Mouse (Mus musculus) ovary, postnatal 14 days (tissue): ENCODE measurements around the gene Tor4a.
A peak's percentile ranks its signal among the peaks of the same experiment; 100 is the strongest.

Experiments
- DNase-seq: peaks from one replicate; pipeline ENCODE4 v3.0.0; 2022; ENCODE audit warnings: low spot score

Tor4a gene

DNA sequence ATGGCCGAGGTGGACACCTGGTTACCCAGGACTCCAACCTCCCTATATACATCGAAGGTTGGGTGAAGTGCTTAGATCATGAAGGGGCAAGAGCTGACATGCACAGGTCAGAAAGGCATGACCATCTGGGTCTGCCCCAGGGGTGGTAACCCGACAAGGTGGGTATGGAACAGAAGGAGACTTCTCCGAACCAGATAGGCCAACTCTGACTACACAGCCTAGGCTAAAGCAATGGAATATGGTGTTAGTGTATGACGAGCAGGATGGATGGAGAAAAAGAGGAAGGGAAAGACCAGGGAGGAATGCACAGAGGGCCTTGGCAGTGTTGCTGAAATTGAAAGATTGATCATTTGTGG, 10.1 kb downstream of the Tor4a start:
- no peak for DNase-seq

DNA sequence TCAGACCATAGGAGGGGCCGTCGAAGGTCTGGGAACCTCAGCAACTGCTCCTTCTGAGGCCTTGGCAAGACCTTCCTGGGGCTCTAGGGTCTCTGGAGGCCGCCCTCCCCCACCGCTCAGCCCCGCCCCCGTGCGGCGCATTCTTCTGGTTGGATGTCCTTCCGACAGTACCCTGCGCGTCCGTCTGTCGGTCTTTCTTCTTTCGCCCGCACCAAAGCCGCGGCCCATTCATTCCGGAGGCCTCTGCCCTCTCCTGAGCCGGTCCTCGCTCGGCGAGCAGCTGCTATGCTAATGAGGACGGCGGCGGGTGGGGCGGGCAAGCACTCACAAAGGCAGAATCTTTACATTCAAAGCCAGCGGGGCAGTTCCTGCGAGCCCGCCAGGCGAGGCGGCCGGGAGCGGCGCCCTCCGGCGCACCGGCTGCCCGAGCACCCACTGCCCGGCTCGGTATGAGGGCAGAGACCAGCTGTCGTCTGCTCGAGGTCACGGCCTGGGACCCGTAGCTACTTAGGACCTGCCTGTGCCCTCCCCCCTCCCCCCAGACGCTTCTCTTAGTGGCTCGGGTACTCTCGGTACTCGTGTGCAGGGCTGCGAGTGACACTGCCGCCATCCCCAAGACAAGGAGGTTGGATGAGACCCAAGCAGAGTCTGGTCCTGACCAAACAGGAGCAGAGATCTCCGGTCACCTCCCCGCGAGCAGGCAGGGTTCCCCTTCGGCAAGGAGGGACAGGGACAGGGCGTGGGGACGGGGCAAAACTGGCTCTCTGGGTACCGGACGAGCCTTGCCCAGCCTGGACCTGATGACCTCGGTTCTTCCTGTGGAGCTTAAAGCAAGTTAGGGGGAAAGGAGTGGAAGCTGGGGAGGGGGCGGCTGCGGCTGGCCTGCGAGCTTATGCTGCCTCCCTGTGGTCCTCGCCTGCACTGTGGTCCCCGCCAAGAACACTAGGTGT, 10.8 kb downstream of the Tor4a start:
- no peak for DNase-seq

DNA sequence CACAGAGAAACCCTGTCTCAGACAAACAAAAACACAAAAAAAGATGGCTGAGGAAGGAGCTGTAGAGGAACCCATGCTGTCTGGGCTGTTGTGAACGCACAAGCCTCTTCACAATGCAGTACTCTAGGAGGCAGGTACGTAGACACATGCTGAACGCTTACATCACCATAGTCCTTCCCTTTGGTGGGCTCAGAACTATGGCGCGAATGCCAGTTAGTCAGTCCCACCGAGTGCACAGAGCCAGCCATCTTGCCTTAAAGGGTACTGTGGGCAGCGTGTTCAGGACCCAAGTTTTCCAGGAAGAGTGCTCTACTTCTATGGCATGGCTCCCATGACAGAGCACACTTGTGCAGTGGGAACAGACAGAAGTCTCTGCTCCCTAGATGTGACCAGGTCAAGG, 12.2 kb downstream of the Tor4a start:
- DNase-seq, result no peak

DNA sequence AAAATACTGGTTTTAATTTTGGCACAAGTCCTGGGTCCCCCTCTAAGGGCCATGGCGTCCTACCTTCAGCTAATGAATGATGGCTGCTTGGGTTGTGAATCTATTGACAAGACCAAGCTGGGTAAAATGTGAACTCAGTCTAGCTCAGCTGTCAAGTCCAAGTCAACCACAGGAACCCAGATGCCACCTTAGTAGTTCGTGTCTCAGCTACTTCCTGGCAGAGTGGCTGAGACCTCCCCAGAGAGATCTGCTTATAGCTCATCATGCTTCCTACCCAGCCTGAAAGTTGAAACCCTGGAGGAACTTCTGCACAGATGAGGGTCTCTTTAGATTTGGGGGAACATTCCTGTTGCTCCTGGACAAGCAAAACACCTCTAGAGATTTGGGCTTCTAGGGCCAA, 13.3 kb downstream of the Tor4a start:
- DNase-seq, result no peak

- no peak for DNase-seq
Observed at GRCm38 (mm10) chr2:25182664-25183063, 14.0 kb downstream of the Tor4a start.

DNA sequence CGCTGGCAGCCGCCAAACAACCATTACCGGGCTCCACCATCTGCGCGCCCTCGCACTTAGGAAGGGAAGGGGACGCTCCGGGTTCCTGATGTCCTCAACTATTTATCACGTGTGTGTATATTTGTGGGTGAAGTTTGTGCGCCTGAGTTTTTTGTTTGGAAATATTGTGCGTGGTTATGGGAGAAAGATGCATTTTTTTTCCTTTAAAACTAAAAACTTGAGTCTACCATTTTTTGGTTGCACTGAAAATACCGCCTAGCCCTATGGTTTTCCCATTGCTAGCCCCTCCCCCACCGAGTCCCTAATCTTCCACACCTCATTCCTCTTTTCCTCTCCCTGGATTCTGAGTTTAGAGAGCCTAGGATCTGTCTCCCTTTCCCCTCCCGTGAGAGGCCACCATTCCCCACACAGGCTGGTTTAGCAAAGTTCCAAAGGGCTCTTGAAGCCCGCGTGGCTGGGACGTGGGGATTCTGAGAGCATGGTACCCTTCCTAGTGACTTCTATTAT, 14.7 kb downstream of the Tor4a start:
- no peak for DNase-seq

- DNase-seq, result no peak
Observed at GRCm38 (mm10) chr2:25180973-25181890, 15.5 kb downstream of the Tor4a start.

DNA sequence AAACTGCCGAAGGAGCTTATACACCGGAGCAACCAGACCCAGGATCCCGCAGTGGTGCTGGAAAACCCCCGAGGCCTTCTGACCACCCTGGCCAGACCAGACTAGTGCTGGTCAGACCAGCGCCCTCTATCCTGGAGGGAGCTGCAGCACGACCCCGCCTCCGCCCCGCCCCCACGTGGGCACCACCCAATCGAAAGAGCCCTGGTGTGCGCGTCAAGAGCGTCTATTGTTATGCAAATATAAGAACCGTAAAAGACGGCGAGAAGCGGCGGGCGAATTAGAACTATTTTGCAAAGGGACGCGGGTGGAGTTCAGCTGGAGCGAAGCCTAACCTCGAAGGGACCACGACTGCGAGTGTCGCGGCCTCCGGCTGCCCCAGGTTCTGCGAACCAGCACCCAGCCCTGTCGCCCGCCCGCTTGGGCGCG, 16.2 kb downstream of the Tor4a start, which contains the start of gene Nrarp:
Nrarp (plus strand) TSS at position 281 of the 426 bp plus-strand sequence.
- DNase-seq, result peak; percentile 76

DNA sequence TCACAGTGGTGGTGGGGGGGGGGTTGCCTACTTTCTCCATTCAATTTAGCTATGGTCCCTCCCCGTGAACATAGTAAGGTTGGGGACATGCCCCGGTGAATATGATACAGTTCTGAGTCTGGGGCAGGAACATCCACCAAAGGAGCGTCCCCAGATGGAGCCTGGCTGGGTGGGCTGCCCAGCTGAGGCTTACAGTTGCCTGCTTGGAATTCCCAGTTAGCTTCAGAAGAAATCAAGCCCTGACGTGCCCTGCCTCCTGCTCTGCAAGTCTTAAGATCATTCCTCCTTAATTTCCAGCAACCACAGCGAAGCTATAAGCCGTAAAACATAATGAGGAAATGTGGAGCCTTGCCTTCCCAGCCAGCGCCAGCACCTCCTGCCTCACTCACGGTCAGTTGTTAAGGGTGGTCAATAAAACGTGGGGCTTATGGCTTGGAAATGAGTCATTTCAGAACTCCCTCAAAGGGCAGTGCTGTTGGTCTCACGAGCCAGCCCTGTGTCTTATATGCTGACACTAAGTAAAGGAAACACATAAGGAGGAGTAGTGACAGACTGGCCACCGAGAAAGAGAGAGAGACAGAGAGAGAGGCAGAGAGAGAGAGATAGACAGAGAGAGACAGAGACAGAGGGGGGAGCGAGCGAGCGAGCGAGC, 17.0 kb downstream of the Tor4a start:
- DNase-seq, result no peak

- DNase-seq, result no peak
Observed at GRCm38 (mm10) chr2:25178285-25178972, 18.3 kb downstream of the Tor4a start.

- no peak for DNase-seq
Observed at GRCm38 (mm10) chr2:25177685-25178084, 19.0 kb downstream of the Tor4a start.

DNA sequence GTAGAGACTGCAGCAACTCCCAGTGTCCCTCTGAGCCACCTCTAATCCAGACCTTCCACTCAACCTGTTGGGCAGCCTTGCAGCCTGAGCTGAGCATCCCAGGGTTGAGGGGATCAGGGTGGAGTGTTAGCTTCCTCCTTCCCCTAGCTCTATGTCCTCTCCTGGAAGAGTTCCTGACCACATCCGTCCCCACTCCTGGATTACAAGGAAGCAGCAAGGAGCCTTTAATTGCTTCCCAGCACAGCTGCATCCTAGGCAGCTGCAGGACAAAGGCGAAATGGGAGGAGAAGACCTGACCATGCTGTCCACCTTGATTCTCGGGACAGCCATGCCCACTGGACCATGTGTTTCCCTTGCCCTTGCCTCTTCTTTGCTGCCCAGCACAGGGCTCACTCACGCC, 19.6 kb downstream of the Tor4a start:
- DNase-seq, result no peak

DNA sequence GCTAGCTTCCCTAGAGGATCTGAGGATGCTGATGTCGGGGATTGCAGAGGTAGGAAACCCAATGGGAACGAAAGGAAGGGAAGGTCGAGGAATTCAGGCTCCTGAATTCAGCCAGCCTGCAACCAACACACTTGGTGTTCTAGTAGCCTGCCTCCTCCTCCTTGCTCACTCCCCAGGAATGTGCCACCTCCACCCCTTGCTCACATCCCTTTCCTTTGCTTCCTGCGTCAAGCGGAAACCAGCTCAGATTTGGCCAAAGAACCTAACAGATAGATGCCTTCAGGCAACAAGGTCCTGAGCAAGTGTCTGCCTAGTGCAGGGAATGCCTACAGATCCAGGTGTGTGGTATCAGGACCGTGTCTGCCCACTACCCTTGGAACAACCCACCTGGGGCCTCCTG, 20.1 kb downstream of the Tor4a start:
- no peak for DNase-seq

- DNase-seq, result no peak
Observed at GRCm38 (mm10) chr2:25175690-25176078, 21.0 kb downstream of the Tor4a start.

DNA sequence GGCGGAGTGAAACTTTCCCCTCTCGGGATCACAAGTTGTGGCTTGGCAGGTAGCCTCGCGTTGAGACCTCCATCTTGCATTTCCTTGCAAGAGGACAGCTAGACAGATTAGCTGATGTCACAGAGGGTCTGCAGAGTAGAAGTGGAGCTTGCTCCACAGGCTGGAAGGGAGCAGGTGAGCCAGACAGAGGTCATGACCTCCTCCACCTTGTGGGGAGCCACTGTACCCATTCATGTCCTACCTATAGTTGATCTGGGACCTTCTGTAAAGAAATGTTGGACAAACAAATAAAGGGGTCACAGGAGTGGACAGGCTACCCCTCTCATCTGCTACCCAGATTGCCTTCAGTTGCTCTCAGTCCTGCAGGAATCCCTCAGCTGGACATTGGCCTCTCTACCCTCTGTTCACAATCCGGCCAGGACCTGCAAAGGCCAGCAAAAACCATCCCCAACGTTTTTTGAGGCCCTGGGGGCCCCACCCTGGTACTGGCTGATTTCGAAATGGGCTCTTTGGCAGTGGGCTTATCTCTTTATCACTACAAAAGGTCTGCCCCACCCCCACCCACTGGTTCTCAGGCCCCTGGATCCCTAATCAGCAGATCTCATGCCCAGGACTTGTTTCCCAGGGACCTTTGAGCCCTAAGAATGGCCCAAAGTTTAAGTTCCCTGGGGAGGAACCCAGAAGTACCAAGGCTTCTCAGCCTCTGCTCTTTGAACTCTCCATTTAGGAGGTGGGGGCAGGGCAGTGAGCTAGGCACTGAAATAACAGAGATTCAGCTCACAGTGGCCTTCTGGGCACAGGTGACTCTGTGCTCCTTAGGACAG, 21.6 kb downstream of the Tor4a start:
- no peak for DNase-seq

GRCm38 (mm10) chr2:25173821-25174220, 22.9 kb downstream of the Tor4a start:
- DNase-seq, result no peak

GRCm38 (mm10) chr2:25172629-25173028, 24.1 kb downstream of the Tor4a start:
- DNase-seq, result no peak

- DNase-seq, result no peak
Observed at GRCm38 (mm10) chr2:25171769-25172153, 24.9 kb downstream of the Tor4a start.

DNA sequence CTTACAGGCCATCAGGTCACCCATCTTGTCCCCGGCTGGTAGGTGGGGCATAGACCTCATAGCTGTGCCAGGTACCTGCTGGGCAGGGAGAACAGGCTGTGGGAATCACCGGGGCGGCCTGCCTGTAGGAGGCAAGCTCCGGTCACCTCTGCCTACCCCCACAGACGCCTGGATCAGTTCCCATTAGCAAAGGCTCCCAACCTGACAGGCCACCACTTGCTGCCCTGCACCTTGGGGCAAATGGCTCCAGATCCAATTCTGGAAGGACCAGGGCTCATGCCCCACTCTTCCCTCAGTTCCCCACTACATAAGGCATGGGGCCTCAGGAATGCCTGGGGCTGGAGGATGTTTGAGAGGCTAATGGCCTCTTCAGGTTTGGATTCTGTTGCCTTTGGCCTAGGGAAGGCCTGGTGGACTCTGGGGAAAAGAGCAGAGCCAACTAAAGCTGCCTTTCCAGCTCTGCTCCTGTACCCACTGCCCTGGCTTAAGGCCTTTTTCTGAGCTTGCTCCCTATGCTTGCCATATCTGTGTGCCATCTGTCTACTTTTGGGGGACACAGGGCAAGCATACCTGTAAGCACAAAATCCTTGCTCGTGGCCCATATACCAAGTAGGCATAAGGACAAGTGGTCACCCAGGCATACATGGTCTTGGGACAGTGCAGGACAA, 25.5 kb downstream of the Tor4a start:
- no peak for DNase-seq
